Mouse (Mus musculus): ENCODE measurements around the gene Sec23b. TPM values are rescaled to one million over a fixed set of nuclear protein-coding genes. Genes with fewer than 3 reads are reported as not detected.

Sec23b gene
- 61.2 TPM for total RNA-seq (2023)

DNA sequence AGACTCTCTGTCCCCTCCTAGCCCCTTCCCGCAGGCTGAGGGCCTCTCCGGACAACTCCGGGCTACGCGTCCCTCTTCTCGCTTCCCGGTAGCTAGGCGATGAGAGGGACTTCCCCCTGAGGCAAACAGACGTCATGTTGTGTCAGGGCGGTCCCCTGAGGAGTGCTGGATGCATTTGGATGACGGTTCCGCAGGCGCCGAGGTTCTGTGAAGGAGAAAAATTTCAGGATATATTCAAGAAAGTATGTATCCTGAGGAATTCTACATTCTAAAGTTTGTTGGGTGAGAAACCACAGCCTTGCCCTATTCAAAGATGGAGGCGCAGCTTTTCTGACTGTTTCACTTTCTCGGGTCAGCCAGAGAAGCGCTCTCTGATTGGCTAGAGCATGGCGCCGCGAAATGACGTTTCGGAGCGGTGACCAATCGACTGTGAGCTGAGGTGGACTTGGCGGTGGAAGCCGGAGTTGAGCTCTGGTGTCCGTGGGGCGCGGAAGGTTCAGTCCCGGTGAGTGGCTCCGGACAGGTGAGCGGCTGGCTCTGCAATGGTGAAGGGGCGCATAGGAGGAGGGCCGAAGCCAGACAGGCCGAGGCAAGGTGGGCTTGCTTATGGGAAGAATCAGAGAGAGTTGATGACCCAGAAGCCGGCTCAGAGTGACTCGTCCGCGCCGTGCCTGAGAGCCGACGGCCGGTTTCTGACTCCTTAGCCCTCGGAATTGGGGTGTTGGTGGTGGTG, at the start of gene Sec23b:
Sec23b (plus strand) TSS at position 410 of the 733 bp plus-strand sequence.

DNA sequence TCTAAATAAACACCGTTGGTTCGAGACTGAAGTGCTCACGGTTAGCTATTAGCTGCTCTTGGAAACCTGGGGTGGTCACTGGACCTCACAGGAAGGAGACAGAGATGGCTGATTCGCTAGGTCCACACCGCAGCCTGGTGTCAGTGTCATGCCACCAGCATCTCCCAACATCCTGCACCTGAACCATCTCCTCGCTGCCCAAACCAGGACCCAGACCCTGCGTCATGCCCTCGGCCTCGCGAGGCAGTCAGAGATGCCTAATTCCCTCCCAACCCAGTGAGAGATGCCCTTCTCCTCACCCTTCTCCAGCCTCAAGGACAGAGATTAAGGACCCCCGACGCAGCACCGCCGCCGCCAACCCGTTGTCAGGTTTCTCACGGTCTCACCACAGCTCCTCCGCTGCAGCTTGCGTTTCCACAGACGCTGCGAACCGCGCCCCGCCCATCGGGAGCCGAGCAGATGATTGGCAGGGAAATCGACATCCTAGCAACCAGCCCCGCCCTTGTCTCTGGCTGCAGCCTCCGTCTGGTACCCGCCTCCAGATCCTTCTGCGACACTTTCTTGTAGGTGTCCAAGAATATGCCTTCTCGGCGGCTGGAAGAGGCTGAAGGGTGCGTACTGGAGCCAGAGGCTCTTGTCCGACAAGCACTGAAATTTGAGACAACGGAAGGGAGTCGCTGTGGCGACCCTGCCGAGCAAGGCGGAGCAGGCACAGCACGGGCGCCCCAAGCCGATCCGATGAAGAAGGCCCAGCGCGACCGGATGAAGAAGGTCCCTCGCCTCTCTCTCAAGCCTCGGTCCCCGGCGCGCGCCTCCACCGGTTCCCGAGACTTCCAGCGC, 28.8 kb upstream of the Sec23b start, which contains the start of the genes Dzank1 and Polr3f:
Dzank1 (minus strand) TSS at position 434 of the 840 bp plus-strand sequence.
Polr3f (plus strand) TSS at position 738 of the 840 bp plus-strand sequence.

DNA sequence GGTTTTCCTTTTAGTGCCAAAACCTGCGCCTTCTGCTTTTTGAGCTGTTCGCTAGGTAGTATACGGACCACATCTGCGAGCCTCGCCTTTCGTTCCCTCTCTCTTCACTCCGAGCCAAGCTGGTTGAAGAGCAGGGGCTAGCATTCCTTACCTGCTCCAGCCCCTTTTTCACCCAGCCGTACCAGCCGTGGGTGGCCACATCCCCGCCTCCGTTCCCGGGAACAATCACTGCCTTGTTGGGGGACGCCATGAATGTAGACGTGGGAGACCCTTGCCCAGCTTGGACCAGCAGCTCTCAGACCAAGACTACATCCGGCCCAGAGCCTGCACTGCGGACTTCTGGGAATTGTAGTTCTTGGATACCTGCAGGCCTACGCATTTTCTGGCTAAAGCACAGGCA, 5.5 kb upstream of the Sec23b start, which contains the start of gene Rbbp9:
Rbbp9 (minus strand) TSS at position 341 of the 400 bp plus-strand sequence.

DNA sequence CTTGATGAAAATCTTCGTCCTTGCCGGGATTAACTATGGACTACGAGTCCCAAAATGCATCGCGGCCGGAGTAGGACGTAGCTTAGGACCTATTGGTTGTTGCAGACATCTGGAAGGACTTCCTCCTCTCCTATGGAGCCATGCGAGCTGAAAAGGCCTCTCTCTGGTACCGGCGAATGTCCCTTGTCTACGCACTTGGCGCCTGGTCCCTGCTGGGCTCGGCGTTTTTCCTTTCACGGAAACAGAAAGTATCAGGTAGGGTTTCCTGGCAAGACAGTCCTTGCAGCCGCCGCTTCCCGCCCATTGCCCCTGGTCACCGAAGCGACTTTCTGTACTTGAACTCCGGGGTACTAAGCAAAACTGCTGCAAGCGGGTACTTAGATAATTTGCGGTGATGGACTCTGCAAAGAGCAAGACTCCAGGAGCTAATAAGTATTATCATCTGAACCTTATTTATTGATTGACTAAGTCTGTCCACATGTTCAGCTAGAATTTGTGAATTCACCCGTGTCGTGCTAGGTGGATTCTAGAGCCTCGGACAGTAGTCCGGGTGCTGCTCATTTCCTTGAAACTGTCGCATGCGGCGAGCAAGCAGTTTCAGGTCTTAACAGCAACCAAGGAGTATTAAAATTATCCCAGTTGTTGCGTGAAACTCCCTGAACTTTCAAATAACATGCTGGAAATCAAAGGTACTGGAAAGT, 38.1 kb downstream of the Sec23b start, which contains the start of gene Smim26:
Smim26 (plus strand) TSS at position 104 of the 701 bp plus-strand sequence.

DNA sequence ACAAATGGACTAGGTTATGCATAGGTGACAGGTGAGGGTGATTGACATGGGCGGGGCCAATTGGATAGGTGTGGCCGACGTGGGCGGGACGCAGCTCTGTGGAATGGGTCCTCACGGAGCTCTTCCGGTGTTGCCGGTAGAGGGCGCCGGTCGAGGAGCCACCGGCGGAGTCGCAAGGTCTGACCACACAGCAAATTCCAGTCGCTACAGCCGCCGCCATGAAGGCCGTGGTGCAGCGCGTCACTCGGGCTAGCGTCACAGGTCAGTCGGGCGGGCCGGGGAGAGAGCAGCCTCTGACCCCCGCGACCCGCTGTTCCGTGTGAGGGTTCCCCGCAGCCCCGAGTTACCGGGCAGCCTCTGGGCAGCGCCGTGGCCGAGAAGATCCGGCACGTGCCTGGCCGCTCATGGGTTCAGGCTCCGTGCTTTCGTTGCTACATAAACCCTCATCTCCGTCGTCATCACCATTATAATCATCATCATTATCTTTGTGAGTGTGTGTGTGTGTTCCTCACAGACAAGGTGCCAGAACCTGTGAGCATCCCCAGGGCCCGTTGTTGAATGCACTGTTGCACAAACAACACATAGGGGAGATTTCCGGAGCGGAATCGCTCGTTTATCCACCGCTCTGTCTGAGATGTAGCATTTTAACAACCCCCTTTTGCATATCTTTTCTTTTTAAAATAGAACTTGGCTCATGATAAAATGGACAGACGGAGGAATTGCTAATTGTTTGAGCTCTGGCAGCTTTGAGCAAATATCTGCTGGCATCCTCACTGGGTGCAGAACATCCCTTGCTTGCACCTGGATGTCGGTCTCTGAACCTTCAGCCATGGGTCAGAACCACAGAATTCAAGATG, 44.0 kb downstream of the Sec23b start, which contains the start of gene Dtd1:
Dtd1 (plus strand) TSS at position 67 of the 857 bp plus-strand sequence.

Other genes starting within 250 kb of the Sec23b start
- gene Ovol2, start 224.1 kb upstream of the Sec23b start, total RNA-seq (2023) = not detected
- gene Kat14, start 187.2 kb upstream of the Sec23b start, total RNA-seq (2023) = 31.8 TPM
- not detected for gene Pet117, start 187.2 kb upstream of the Sec23b start, total RNA-seq (2023)
- gene Dzank1, start 28.8 kb upstream of the Sec23b start, total RNA-seq (2023) = not detected
- 36.2 TPM for gene Polr3f, start 28.5 kb upstream of the Sec23b start, total RNA-seq (2023)
- gene Rbbp9, start 5.4 kb upstream of the Sec23b start, total RNA-seq (2023) = 3.3 TPM
- gene Smim26, start 37.8 kb downstream of the Sec23b start, total RNA-seq (2023) = 16.4 TPM
- gene Dtd1, start 43.7 kb downstream of the Sec23b start, total RNA-seq (2023) = 28.9 TPM

Data from CD8-positive naive resting alpha-beta T cell, adult 57 days (primary cell).